Comparison of ENCODE assay signal across 30 mouse cellular contexts in the genomic region with DNA sequence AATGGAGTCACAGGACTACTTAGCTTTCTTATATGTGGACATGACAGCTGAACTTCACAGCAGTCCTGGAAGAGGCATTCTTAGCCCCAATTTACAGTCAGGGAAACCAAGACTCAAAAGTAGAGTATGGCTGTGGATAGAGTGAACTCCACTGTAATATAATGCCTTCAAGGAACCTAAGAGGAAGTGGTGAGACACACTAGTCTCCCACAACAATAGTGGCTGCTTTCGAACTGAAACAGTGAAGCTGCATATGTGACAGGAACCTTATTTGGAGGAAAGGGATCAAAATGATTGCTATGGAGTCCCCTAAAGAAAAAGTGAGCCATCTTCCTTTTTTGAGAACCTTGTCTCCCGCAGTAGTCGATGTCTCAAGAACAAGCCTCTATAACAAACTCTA. TPM values are rescaled to one million over a fixed set of nuclear protein-coding genes. Genes with fewer than 3 reads are reported as not detected.
"Had no signal": no experiment of that assay in that cellular context is flagged by ENCODE, and none has a peak within 500 bp of the region (broad histone marks: within the 10 kb centered on the region; RNA-seq: fewer than 3 reads in every experiment).

No protein-coding gene starts in this region.

- DNase-seq: gastrocnemius, adult 2 months; gastrocnemius, postnatal 10 days; gastrocnemius, postnatal 25 days; heart, adult 11 months; heart, adult 2 months; heart, postnatal 14 days; heart, postnatal 36 days; kidney, adult 2 months; kidney, adult 9 months; kidney, postnatal 14 days; kidney, postnatal 36 days; layer of hippocampus, adult 9-11 months; layer of hippocampus, postnatal 36 days; left cerebral cortex, postnatal 4 days had no signal

- ATAC-seq: hindbrain, embryonic 16.5 days; inflammation-experienced regulatory T-cells, adult 6 months; intestine, embryonic 15.5 days; intestine, postnatal 0 days; liver, embryonic 12.5 days had no signal

- H3K4me2 ChIP-seq: heart, embryonic 11.5 days; heart, embryonic 13.5 days; heart, embryonic 15.5 days; hindbrain, embryonic 12.5 days; hindbrain, embryonic 14.5 days; intestine, embryonic 15.5 days; kidney, embryonic 15.5 days; limb, embryonic 13.5 days; limb, embryonic 15.5 days; liver, embryonic 12.5 days had no signal

- H3K9me3 ChIP-seq: heart, embryonic 13.5 days; heart, embryonic 15.5 days; hindbrain, embryonic 10.5 days; hindbrain, embryonic 12.5 days; intestine, embryonic 15.5 days; kidney, embryonic 15.5 days; limb, embryonic 13.5 days; limb, embryonic 15.5 days; liver, embryonic 12.5 days had no signal

- H3K9ac ChIP-seq: heart, embryonic 13.5 days; heart, embryonic 15.5 days; hindbrain, embryonic 12.5 days; hindbrain, embryonic 14.5 days; intestine, embryonic 15.5 days; kidney, embryonic 15.5 days; limb, embryonic 13.5 days; limb, embryonic 15.5 days; liver, embryonic 12.5 days had no signal

- H3K27ac ChIP-seq: gastrocnemius, adult 2 months; heart, adult 2 months; heart, embryonic 13.5 days; heart, embryonic 15.5 days; hindbrain, embryonic 10.5 days; hindbrain, embryonic 12.5 days; hindbrain, embryonic 14.5 days; intestine, embryonic 15.5 days; kidney, embryonic 15.5 days; kidney, postnatal 0 days; limb, embryonic 13.5 days; limb, embryonic 15.5 days; liver, embryonic 12.5 days had no signal

- H3K4me1 ChIP-seq: heart, embryonic 15.5 days; liver, embryonic 12.5 days had no signal

- H3K27me3 ChIP-seq: limb, embryonic 15.5 days had no signal

- H3K36me3 ChIP-seq: heart, embryonic 13.5 days; heart, embryonic 15.5 days; hindbrain, embryonic 10.5 days; hindbrain, embryonic 12.5 days; intestine, embryonic 15.5 days; kidney, embryonic 15.5 days; limb, embryonic 13.5 days; limb, embryonic 15.5 days; liver, embryonic 12.5 days had no signal

- H3K4me3 ChIP-seq: gastrocnemius, adult 2 months; heart, adult 2 months; heart, embryonic 13.5 days; heart, embryonic 15.5 days; hindbrain, embryonic 10.5 days; hindbrain, embryonic 12.5 days; intestine, embryonic 15.5 days; kidney, embryonic 15.5 days; limb, embryonic 13.5 days; limb, embryonic 15.5 days; liver, embryonic 12.5 days had no signal

RNA-seq across cellular contexts. Expression of gene Ism1, which starts 6.1 kb away (rescaled TPM):
- total RNA-seq: liver, adult 2 months had no signal
